Mouse (Mus musculus) macrophage (primary cell): ENCODE data around the gene Zfp316. TPM values are rescaled to one million over a fixed set of nuclear protein-coding genes. Genes with fewer than 3 reads are reported as not detected.
A peak's percentile ranks its signal among the peaks of the same experiment; 100 is the strongest.

ENCODE experiments used
- H3K27ac ChIP-seq: fragments of 350-480 bp; formaldehyde crosslinking; 2 replicates; pipeline ENCODE4 v1.9.0; 2021
- H3K36me3 ChIP-seq: fragments of 350-480 bp; formaldehyde crosslinking; 2 replicates; pipeline ENCODE4 v1.9.0; 2021; ENCODE audit errors: inconsistent target
- H3K4me3 ChIP-seq: fragments of 350-480 bp; formaldehyde crosslinking; 2 replicates; pipeline ENCODE4 v1.9.0; 2021; ENCODE audit errors: inconsistent target
- H3K79me2 ChIP-seq: fragments of 350-480 bp; formaldehyde crosslinking; 2 replicates; pipeline ENCODE4 v1.9.0; 2021; ENCODE audit errors: inconsistent target
- WGBS: methylation state at CpG from one replicate; pipeline ENCODE4 v1.1.7; 2026; ENCODE audit warnings: inconsistent platforms; ENCODE audit not compliant: missing documents; 5-methylcytosine and 5-hydroxymethylcytosine counted together
- polyA plus RNA-seq: library from polyadenylated mRNA; stranded (reverse); fragments of 250-400 nt; gene quantifications from 3 replicates; pipeline ENCODE4 v1.2.4, GENCODE M21; 2018; ENCODE audit warnings: inconsistent platforms

The Zfp316 gene
- polyA plus RNA-seq, 1 experiment from 2014 or later: 2.5 TPM

DNA sequence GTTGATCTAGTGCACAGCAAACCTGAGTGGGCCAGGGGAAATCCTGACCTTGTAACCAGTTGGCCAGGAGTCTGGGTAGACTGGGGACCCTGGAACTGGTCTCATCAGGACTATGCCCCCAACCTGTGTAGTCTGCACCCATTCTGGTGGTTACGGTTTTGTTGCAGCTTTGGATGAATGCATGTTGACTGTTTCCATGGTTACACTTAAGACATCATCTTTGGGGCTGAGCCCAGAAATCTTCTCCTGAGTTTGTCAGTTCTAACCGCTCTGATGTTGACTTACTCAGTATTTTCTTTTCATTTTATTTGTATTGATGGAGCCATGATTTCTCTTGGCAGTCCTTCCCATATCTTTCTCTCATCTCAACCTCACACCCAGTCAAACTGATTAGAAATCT lies 25.5 kb upstream of the Zfp316 start:
- H3K79me2 ChIP-seq: no peaks in the 10 kb centered on the region
- H3K36me3 ChIP-seq: no peaks in the 10 kb centered on the region
- WGBS: 92% methylated on average over 2 of the region's 2 CpGs
- no peak overlapping the region for H3K27ac ChIP-seq
- H3K4me3 ChIP-seq: no peak overlapping the region

DNA sequence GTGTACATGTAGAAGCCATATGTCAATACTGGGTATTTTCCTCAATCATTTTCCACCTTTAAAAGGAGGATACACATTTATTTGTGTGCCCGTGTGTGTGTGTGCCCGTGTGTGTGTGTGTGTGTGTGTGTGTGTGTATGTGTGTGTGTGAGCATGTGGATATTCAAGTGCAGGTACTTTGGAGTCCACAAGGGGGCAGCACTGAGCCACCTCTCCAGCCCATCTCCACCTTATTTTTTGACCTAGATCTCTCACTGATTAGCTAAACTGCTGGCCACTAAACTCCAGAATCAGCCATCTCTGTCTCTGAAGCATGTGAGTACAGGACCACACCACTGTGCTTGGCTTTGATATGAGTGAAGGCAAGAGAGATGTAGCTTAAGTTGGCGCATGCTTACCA lies 25.0 kb upstream of the Zfp316 start:
- no peaks in the 10 kb centered on the region for H3K36me3 ChIP-seq
- no peak overlapping the region for H3K4me3 ChIP-seq
- no peaks in the 10 kb centered on the region for H3K79me2 ChIP-seq
- H3K27ac ChIP-seq: no peak overlapping the region
- 100% methylated on average over 2 of the region's 3 CpGs for WGBS

DNA sequence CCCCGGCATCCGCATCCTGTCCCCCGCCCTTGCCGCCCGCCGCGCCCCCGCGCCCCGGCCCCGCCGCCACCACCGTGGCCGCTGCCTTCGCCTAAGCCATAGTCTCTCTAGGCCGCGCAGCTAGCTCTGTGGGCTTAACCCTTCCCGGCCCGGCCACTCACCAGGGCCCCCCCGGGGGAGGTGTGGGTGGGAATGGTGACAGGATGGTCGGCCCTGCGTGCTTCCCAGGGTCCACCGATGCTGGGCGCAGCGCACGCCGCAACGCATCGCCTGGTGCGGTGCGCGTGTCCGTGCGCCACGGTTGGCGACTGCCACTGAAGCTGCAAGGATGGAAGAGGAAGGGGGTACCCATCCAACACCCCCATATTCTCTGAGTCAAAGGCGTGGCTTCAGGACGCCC lies 23.6 kb upstream of the Zfp316 start, which contains the start of gene Zfp853:
Gene Zfp853, minus strand, starts transcription at position 220 of the 400 bp plus-strand sequence.
- WGBS: 5% methylated on average over 30 of the region's 38 CpGs
- H3K36me3 ChIP-seq: no peaks in the 10 kb centered on the region
- H3K27ac ChIP-seq: no peak within 1 kb of the TSS
- no peaks in the 10 kb centered on the region for H3K79me2 ChIP-seq
- H3K4me3 ChIP-seq: no peak within 1 kb of the TSS

DNA sequence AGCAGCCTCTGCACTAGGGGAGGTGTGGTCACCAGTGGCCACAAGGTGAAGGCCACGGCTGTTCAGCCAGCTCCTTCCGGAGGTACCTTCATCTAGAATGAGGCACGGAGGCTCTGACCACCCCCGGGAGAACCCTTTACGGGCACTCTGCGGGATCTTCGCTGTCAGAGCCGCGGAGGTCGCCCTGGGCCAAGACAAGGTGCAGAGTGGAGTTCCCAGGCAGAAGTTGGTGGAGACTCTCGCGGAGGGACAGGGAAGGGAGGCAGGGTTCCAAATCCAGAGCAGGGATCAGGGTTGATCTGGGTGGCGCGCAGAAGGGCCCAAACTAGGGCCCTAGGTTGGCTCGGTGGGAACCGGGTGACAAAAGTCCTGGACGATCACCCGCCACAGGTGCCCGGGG lies 23.1 kb upstream of the Zfp316 start:
- Histone ChIP-seq H3K27ac (no peak overlapping the region), H3K36me3 (no peaks in the 10 kb centered on the region), H3K79me2 (no peaks in the 10 kb centered on the region), H3K4me3 (no peak overlapping the region)
- WGBS: 12% methylated on average over 19 of the region's 19 CpGs

DNA sequence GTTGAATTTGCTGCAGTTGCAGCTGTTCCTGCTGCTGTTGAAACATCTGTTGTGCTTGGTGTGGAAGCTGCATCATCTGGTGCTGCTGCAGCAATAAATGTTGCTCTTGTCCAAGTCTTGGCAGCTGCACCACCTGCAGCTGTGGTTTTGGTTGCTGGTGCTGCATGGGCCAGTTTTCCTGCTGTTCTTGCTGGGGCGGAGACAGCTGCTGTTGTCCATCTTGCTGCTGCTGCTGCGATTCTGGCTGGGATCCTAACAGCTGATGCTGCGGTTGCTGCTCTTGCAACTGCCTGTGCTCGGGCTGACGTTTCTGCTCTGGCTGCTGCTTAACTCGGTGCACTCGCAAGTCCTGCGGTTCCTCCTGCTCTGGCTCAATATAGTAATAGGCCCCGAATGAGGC lies 19.5 kb upstream of the Zfp316 start:
- Histone ChIP-seq H3K27ac (no peak overlapping the region), H3K36me3 (no peaks in the 10 kb centered on the region), H3K4me3 (no peak overlapping the region), H3K79me2 (no peaks in the 10 kb centered on the region)
- 75% methylated on average over 9 of the region's 9 CpGs for WGBS

DNA sequence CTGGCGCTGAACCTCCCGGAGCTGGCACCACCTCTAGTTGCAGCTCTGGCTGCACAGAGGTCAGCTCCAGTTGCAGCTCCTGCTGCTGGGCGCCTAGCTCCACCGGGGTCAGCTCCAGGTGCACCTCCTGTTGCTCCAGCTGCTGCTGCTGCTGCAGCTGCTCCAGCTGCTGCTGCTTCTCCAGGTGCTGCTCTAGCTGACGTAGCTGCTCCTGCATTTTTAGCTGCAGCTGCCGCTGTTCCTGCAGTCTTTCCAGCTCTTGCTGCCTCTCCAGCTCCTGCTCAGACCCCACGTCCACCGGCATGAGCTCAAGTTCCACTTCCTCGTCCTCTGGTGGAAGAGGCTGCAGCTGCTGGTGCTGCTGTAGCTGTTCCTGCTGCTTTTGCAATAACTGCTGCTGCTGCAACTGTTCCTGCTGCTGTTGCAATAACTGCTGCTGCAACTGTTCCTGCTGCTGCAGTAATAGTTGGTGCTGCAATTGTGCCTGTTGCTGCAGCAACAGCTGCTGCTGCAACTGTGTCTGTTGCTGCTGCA lies 18.6 kb upstream of the Zfp316 start:
- Histone ChIP-seq H3K27ac (no peak overlapping the region), H3K4me3 (no peak overlapping the region), H3K36me3 (no peaks in the 10 kb centered on the region), H3K79me2 (no peaks in the 10 kb centered on the region)
- WGBS: 10% methylated on average over 8 of the region's 9 CpGs

DNA sequence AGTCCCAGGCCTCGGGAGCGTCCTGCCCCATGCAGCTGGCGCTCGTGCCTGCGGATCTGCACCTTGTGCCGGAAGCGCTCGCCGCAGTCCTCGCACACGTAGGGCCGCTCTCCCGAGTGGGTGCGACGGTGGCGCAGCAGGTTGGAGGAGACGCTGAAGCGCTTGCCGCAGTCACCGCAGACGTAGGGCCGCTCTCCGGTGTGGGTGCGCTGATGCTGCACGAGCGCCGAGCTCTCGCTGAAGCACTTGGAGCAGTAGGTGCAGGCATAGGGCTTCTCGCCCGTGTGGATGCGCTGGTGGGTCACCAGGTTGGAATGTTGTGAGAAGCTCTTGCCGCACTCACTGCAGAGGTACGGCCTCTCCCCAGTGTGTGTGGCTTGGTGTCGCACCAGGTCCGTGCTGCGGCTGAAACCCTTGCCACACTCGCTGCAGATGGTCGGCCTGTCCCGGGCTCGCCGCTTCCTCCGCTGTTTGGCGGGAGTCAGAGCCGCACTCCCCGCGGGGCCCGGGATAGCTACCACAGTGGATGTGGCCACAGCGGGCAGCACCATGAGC lies 18.0 kb upstream of the Zfp316 start:
- no peak overlapping the region for H3K27ac ChIP-seq
- no peaks in the 10 kb centered on the region for H3K36me3 ChIP-seq
- H3K4me3 ChIP-seq: no peak overlapping the region
- 3% methylated on average over 47 of the region's 48 CpGs for WGBS
- H3K79me2 ChIP-seq: no peaks in the 10 kb centered on the region

DNA sequence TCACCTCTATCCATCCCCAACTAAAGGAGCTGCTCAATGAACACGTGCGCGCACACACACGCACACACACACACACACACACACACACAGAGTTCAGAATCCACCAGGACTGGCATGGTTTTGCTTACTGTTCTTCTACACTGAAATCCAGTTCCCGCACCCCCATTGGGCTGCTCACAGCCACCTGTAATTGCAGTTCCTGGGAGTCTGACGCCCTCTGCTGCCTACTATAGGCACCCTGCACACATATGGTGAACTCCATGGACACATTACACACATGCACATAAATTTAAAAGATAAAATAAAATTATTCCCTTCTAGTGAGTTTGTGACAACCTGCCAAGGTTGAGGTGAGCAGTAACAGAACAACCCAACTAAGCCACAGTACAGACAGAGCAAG lies 14.9 kb upstream of the Zfp316 start:
- Histone ChIP-seq H3K36me3 (no peaks in the 10 kb centered on the region), H3K27ac (no peak overlapping the region), H3K4me3 (no peak overlapping the region), H3K79me2 (no peaks in the 10 kb centered on the region)
- WGBS: 64% methylated on average over 6 of the region's 6 CpGs

DNA sequence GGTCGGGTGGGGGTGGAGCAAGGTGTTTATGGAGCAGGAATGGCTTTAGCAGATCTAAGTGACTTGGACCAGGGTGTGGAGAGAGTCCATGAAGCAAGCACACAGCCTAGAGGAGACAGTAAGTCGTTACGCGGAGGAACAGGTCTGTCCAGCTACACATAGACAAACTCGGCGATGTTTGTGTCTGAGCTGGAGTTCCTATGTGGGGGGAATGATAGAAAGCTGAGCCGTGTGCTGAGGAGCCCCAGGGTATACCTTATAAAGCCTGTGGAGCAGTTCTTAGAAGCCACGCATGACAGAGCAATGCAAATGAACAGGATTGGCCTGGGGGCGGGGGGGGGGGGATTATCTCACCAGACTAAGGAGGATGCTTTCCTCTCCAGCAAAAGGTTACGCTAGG lies 9.4 kb upstream of the Zfp316 start:
- Histone ChIP-seq H3K27ac (no peak overlapping the region), H3K79me2 (no peaks in the 10 kb centered on the region), H3K4me3 (no peak overlapping the region), H3K36me3 (no peaks in the 10 kb centered on the region)
- WGBS: 81% methylated on average over 10 of the region's 10 CpGs

DNA sequence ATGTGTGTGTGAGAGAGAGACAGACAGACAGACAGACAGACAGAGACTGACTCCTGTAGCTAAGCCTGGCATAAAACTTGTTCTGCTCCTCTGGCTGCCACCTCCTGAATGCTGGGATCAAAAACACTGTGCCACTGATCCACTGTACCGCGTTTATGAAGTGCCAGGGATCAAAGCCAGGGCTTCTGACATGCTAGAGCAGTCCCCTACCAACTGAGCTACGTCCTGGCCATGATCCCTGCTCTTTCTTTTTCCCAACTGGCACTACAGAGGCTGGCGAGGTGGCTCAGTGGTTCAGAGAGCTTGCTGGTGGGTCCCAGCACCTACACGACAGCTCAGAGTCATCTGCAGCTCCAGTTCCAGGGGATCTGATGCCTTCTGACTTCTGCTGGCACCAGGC lies 5.9 kb upstream of the Zfp316 start:
- 76% methylated on average over 5 of the region's 5 CpGs for WGBS
- Histone ChIP-seq H3K4me3 (no peak overlapping the region), H3K27ac (no peak overlapping the region), H3K36me3 (no peaks in the 10 kb centered on the region), H3K79me2 (no peaks in the 10 kb centered on the region)

DNA sequence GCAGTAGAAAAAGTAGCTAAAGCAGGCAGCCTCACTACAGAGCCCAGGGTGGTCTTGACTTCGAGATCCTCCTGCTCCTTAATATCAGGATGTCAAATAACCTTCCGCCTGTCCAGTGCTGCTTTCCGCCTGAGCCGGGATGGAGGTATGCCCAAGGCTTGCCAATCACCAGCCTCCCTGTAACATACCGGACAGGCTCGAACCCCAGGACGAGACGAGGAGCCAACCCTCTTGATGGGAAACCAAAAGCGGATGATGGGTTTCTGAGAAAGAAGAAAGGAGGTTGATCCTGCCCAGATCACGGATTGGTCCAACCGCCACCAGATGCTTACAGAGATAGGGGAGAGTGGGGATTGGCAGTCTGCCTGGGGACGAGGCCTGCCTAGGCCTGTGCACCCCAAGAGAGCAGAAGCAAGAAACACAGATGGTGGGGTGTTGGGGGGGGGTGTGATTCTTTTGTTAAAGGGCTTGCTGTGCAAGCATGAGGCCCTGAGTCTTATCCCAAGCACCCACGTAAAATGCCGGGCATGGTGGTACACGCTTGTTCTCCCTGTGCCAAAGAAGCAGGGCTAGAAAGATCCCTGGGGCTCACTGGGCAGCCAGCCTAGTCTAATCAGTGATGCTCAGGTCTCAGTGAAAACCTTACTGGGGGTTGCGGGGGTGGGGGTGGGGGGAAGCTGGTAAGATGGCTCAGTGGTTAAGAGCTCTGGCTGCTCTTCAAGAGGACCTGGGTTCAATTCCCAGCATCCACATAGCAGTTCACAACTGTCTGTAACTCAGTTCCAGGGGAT lies 2.9 kb upstream of the Zfp316 start:
- WGBS: 52% methylated on average over 16 of the region's 16 CpGs
- Histone ChIP-seq H3K4me3 (no peak overlapping the region), H3K36me3 (no peaks in the 10 kb centered on the region), H3K27ac (no peak overlapping the region), H3K79me2 (no peaks in the 10 kb centered on the region)

DNA sequence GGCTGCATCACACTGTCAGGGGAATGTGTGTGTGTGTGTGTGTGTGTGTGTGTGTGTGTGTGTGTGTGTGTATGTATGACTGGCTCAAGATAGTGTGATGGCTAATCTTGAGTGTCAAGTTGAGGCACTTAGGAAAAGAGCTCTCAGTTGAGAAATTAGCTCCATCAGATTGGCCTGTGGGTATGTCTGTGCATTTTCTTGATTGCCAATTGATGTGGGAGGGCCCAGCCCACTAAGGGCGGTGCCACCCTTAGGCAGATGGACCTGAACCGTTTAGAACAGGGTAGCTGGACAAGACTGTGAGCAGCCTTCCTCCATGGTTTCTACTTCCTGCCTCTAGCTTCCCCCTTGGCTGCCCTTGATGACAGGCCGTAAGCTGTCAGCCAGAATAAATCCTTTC lies 2.3 kb upstream of the Zfp316 start:
- no peak overlapping the region for H3K27ac ChIP-seq
- WGBS: 8% methylated on average over 3 of the region's 3 CpGs

DNA sequence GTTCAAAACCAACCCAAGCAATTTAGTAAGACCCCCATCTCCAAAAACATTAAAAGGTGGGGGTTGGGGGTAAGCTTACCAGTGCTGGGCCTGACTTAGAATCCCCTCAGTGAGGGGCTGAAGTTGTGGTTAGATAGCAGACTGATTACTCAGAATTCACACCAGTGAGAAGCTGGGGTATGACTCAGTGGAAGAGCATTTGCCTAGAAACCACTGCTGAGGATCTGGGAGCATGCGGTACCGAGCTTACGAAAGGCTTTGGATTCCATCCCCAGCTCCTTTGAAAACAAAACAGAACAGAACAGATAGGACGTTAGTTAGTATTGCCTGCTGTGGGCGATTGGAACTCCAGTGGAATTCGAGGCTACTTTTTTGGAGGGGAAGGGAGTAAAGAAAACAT lies 1.8 kb upstream of the Zfp316 start:
- Histone ChIP-seq H3K4me3 (no peak overlapping the region), H3K36me3 (no peaks in the 10 kb centered on the region), H3K27ac (no peak overlapping the region), H3K79me2 (no peaks in the 10 kb centered on the region)
- 93% methylated on average over 6 of the region's 6 CpGs for WGBS

More for the DNA sequence above, 2.3 kb upstream of the Zfp316 start:
- H3K79me2 ChIP-seq: no peaks in the 10 kb centered on the region
- no peaks in the 10 kb centered on the region for H3K36me3 ChIP-seq
- no peak overlapping the region for H3K4me3 ChIP-seq

DNA sequence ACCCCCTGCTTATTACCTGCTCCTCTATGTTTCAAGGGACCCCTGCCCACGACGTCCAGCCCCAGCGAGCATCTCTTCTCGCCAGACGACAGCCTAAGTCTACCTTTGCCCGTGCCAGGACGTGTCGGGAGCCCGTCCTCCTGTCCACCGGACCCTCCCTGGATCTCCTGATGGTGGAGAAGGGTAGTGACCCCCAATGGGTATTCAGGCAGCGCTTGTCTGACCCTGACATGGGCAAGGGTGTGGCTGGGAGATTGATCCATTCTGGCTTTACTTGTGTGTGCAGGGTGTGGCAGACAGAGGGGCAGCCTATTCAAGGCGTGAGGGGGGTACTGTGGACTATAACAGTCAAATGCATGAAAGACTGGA lies 313 bp upstream of the Zfp316 start:
- Histone ChIP-seq H3K4me3 (peak overlapping the region; percentile 91), H3K36me3 (no peaks in the 10 kb centered on the region), H3K79me2 (no peaks in the 10 kb centered on the region), H3K27ac (peak overlapping the region; percentile 49)
- 9% methylated on average over 12 of the region's 12 CpGs for WGBS

DNA sequence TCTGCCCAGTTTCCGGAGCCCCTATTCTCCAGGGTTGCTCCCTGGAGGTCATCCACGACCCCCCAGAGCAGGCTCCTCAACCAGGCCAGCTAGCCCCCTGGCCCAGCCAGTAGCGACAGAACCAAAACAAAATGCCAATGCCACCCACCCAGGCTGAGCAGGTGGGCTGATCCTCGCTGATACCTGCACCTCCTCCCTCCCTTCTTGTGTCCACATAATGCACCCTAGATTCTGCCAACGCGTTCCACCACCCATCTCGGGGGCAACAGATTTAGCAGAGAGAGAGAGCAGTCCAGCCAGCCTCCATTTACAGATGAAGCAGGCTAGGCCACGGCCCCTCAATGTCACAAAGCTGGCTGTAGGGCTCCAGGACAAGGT lies 848 bp downstream of the Zfp316 start:
- Histone ChIP-seq H3K4me3 (peak overlapping the region; percentile 35), H3K79me2 (no peaks in the 10 kb centered on the region), H3K36me3 (no peaks in the 10 kb centered on the region), H3K27ac (no peak overlapping the region)
- WGBS: 45% methylated on average over 8 of the region's 8 CpGs
